Mouse (Mus musculus): Measurements from ENCODE around the gene Kbtbd7. TPM values are rescaled to one million over a fixed set of nuclear protein-coding genes. Genes with fewer than 3 reads are reported as not detected.
"Not testable (repeated sequence)": the region's sequence is repeated elsewhere in the genome, so short reads cannot be mapped to it uniquely, and the experiment has no call there.

Gene Kbtbd7
- total RNA-seq, 2 experiments from 2014 or later: 8.9 to 9.1 TPM

DNA sequence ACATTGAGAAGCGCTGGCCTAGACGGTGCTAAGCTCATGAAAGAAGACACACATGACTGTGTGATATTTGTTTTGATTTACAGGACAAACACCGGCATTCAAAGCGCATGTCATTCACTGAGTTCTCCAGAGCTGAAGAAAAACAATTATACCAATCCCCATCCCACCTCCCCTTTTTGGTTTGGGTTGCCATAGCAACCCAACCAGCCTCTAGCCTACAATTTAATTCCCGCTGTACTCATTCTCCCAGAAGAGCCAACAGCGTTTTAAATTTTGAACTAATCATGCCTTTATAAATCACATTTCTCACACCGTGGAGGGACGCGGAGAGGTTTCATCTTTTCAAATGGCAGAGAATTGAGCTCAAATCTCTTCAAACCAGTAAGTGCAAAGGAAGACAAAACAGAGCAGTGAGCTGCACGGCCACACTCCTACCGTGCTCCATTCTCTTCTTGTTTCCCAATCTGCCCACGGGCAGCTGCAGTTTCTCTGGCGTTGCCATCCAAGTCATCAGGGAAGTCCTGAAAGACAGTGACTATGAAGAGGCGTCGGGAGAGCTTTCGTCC lies 18.8 kb downstream of the Kbtbd7 start:
- no peak for DNase-seq

DNA sequence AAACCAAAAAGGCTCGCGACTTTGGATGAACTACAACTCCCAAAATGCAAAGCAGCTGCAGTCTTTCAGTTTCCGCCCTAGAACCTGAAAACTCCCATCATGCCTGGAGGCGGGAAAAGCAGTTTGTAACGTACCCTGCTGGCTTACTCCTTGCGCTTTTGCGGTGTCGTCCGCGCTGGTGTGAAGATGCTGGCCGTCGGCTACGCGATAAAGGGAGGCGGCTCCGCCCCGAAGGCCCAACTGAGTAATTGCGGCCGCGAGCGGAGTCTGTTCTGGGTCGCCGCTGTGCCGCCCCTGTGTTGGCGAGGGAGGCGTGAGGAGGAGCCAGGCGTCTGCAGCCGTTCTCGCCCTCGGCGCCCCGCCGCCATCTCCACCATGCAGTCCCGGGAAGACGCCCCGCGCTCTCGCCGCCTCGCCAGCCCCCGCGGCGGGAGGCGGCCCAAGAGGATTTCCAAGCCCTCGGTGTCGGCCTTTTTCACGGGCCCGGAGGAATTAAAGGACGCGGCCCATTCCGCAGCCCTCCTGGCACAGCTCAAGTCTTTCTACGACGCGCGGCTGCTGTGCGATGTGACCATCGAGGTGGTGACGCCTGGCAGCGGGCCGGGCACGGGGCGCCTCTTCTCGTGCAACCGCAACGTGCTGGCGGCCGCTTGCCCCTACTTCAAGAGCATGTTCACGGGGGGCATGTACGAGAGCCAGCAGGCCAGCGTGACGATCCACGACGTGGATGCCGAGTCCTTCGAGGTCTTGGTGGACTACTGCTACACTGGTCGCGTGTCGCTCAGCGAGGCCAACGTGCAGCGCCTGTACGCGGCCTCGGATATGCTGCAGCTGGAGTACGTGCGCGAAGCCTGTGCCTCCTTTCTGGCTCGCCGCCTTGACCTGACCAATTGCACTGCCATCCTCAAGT lies 25.6 kb downstream of the Kbtbd7 start, which contains the start of gene Kbtbd6:
Gene Kbtbd6, plus strand, starts transcription at position 155 of the 910 bp plus-strand sequence.
- peak; percentile 89 to 91 for DNase-seq

DNA sequence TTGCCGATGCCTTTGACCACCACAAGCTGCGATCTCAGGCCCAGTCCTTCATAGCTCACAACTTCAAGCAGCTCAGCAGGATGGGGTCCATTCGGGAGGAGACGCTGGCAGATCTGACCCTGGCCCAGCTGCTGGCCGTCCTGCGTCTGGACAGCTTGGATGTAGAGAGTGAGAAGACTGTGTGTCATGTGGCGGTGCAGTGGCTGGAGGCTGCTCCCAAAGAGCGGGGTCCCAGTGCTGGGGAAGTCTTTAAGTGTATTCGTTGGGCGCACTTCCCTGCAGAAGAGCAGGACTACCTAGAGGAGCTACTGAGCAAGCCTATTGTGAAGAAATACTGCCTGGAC lies 26.3 kb downstream of the Kbtbd7 start:
- DNase-seq: not testable (repeated sequence)

DNA sequence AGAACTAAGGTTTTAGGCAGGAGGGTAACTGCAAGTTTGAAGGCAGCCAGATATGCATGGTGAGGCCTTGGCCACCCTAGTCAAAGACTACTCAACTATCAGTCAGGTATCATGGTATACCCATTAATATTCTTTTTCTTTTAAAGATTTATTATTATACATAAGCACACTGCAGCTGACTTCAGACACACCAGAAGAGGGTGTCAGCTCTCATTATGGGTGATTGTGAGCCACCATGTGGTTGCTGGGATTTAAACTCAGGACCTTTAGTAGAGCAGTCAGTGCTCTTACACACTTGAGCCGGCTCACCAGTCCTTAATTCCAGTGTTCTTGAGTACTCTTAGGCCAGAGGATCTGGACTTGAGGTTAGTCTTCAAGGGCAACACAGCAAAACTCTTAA lies 34.1 kb downstream of the Kbtbd7 start:
- DNase-seq: no peak

DNA sequence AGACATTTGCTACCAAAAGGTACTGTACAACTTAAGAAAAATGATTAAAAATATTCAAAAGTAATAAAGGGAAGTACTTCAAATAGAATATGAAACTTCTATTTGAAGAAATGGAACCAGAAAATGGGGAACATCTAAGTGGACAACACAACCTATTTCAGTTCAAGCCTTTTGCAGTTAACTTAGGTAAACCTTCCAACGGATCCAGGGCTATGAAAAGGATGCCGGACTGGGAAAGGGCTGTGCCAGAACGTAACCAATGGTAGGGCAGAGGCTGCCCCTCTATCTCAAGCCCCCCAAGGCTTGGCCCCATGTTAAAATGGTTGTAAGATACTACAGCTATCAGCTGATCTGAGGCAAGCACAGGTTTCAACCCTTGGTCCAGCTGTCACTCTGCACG lies 34.7 kb downstream of the Kbtbd7 start:
- no peak for DNase-seq

DNA sequence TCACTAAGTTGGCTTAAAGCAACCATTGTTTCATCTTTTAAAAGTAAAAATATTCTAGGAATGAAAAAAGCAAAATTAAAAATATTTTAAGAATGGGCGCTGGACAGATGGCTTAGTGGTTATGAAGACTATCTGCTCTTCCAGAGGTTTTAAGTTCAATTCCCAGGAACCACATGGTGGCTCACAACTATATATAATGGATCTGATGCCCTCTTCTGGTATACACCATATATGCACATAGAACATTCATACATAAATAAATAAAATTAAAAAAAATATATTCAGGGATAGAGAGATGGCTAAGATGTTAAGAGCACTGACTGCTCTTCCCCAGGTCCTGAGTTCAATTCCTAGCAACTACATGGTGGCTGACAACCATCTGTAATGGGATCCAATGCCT lies 39.3 kb downstream of the Kbtbd7 start:
- no peak for DNase-seq

DNA sequence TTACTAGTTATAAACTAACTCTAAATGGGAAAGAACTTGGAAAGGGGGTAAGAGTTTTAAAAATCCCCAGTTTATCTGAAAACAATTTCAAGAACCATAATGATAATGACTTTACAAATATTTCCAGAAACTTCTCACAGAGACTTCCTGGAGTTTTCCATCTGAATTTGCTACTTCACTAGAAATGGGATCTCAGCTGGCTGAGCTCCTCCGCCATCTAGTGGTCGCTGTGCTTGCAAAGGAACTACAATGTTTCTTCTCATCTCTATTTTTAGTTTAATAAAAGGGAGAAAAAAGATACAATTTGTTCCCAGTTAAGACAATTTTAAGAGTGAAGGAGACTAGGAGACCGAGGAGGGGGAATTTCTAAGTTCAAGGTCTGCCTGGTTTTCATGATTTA lies 41.3 kb downstream of the Kbtbd7 start:
- DNase-seq: peak; percentile 54 to 82

DNA sequence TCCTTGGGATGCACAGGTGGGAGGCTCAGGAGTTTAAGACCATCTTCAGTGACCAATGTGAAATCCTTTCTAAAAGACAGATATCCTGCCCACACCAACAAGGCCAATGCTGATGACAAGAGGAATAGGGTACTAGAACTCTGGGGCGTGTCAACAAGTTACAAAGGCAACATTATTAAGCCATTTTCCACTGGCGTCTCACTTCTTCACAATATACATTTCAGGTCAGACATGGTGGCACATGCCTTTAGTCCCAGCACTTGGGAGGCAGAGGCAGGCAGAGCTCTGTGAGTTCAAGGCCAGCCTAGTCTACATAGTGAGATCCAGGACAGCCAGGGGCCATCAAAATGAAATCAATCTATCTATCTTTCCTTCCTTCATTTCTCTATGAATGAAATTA lies 47.1 kb downstream of the Kbtbd7 start:
- no peak for DNase-seq

Other genes with a start within 250 kb of the Kbtbd7 start
- not detected for gene Zfp957, start 179.1 kb upstream of the Kbtbd7 start, total RNA-seq (2021)
- 100 to 1,000 TPM; 112 to 122 TPM for gene Rgcc, start 124.9 kb upstream of the Kbtbd7 start, total RNA-seq (2021)
- 10 to 100 TPM; 10.7 to 11.4 TPM for gene Naa16, start 35.7 kb upstream of the Kbtbd7 start, total RNA-seq (2021)
- 1 to 10 TPM; 8.3 to 8.6 TPM for gene Mtrf1, start 28.7 kb upstream of the Kbtbd7 start, total RNA-seq (2021)
- gene Kbtbd6, start 25.3 kb downstream of the Kbtbd7 start, total RNA-seq (2021): under 1 TPM; 0.12 to 0.39 TPM
- 10 to 100 TPM; 12.4 to 15.0 TPM for gene Elf1, start 54.7 kb downstream of the Kbtbd7 start, total RNA-seq (2021)
- 10 to 100 TPM; 20.5 to 21.7 TPM for gene Wbp4, start 55.0 kb downstream of the Kbtbd7 start, total RNA-seq (2021)
- 10 to 100 TPM; 68.8 TPM for gene Sugt1, start 161.2 kb downstream of the Kbtbd7 start, total RNA-seq (2021)
- gene Cnmd, start 235.7 kb downstream of the Kbtbd7 start, total RNA-seq (2021): 1 to 10 TPM; 3.9 to 4.7 TPM